25 mouse cellular contexts compared by ENCODE assay signal in the genomic region with DNA sequence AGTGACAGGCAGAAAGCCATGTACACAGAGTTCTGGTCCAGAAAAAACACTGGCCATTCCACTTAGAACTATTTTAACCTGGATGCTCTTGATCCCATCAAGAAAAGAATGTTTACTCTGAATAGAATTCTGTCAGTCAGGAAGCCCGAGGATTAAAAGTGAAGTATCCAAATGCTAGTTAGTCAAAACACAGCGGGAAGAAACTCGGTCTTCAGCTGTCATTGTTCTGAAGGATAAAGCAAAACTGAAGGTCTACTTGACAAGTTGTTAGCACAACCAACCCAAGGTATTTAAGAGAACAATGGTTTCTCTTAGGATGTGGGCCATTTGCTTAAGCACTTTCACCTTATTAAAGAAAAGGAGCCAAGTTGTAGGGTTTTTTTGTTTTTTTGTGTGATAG.
A peak's percentile ranks its signal among the peaks of the same experiment; 100 is the strongest.
DNase-seq lines count a peak whose midpoint lies in the region; ATAC-seq and TF ChIP-seq lines count a peak whose summit lies in the region.
"Had no signal": no experiment of that assay in that cellular context is flagged by ENCODE, and none has a peak within 500 bp of the region (broad histone marks: within the 10 kb centered on the region; RNA-seq: fewer than 3 reads in every experiment).

No protein-coding gene starts in this region.

- H3K4me3 ChIP-seq in heart, embryonic 15.5 days = no peak overlapping the region
- H3K4me3 ChIP-seq in ES-Bruce4 (ENCODE audit: low read depth, low read length) = no peak overlapping the region
- H3K4me3 ChIP-seq: forebrain, embryonic 12.5 days; forebrain, embryonic 15.5 days; hindbrain, embryonic 12.5 days; hindbrain, embryonic 15.5 days had no signal

- no peak overlapping the region for H3K9ac ChIP-seq in heart, embryonic 15.5 days
- H3K9ac ChIP-seq in ES-Bruce4 (ENCODE audit: low read depth, poor library complexity, severe bottlenecking) = no peak overlapping the region
- H3K9ac ChIP-seq: embryonic facial prominence, embryonic 13.5 days; forebrain, embryonic 12.5 days; forebrain, embryonic 15.5 days; hindbrain, embryonic 12.5 days; hindbrain, embryonic 15.5 days had no signal

- no peak for TF ChIP-seq CTCF in ES-Bruce4 (IDR thresholded peaks at IDR 0.05; ENCODE audit: low read depth, low read length)

- 36% methylated on average over 3 of the region's 3 CpGs for WGBS in heart, embryonic 15.5 days

- H3K4me2 ChIP-seq in heart, embryonic 15.5 days = no peak overlapping the region

- no peak for TF ChIP-seq POLR2A in ES-Bruce4 (IDR thresholded peaks at IDR 0.05; ENCODE audit: insufficient read depth, low read length)

- no peak for TF ChIP-seq EP300 in ES-Bruce4 (IDR thresholded peaks at IDR 0.05; ENCODE audit: insufficient read depth, low read depth, low read length)

- DNase-seq in heart, adult 18-20 months = no peak
- DNase-seq in ES-CJ7 (ENCODE audit: low read depth, low spot score) (peak; percentile 73), R1 (ENCODE audit: low read depth, low spot score) (peak; percentile 95)
- no peak for DNase-seq in thymus, postnatal 25 days
- no peak for DNase-seq in lung, postnatal 14 days
- DNase-seq in thymus, postnatal 14 days = no peak
- DNase-seq: adrenal gland, adult 2 months; adrenal gland, postnatal 25 days; cerebellum, adult 11-12 months; cerebellum, adult 8-10 months; cerebellum, postnatal 10 days; cerebellum, postnatal 36 days; embryo, embryonic 11 days; gastrocnemius, postnatal 10 days; heart, adult 11 months; heart, postnatal 14 days had no signal

- no peaks in the 10 kb centered on the region for H3K36me3 ChIP-seq in heart, embryonic 15.5 days
- H3K36me3 ChIP-seq in ES-Bruce4 (ENCODE audit: control insufficient read depth, insufficient read depth, low read length, poor library complexity, severe bottlenecking) = no peaks in the 10 kb centered on the region
- H3K36me3 ChIP-seq: embryonic facial prominence, embryonic 10.5 days; embryonic facial prominence, embryonic 13.5 days; forebrain, embryonic 12.5 days; forebrain, embryonic 15.5 days; hindbrain, embryonic 12.5 days; hindbrain, embryonic 15.5 days had no signal

- no peak for ATAC-seq in heart, embryonic 15.5 days (replicated peaks; ENCODE audit: insufficient number of reproducible peaks, insufficient read depth, low FRiP score, low read depth)
- ATAC-seq: intestine, postnatal 0 days had no signal

- H3K27me3 ChIP-seq in heart, embryonic 15.5 days = no peaks in the 10 kb centered on the region
- no peaks in the 10 kb centered on the region for H3K27me3 ChIP-seq in ES-Bruce4 (ENCODE audit: control insufficient read depth, insufficient read depth, low read length, poor library complexity, severe bottlenecking)
- H3K27me3 ChIP-seq: embryonic facial prominence, embryonic 13.5 days; forebrain, embryonic 12.5 days; forebrain, embryonic 15.5 days; hindbrain, embryonic 12.5 days; hindbrain, embryonic 15.5 days had no signal

- peak overlapping the region; percentile 55; the same call in 1 of the 2 replicates for H3K27ac ChIP-seq in heart, embryonic 15.5 days
- H3K27ac ChIP-seq in ES-Bruce4 (ENCODE audit: insufficient read depth, low read length) = peak overlapping the region; percentile 75
- H3K27ac ChIP-seq: embryonic facial prominence, embryonic 10.5 days; embryonic facial prominence, embryonic 13.5 days; forebrain, embryonic 12.5 days; forebrain, embryonic 15.5 days; hindbrain, embryonic 12.5 days; hindbrain, embryonic 15.5 days had no signal

- H3K9me3 ChIP-seq in heart, embryonic 15.5 days (replicated peaks) = no peaks in the 10 kb centered on the region
- H3K9me3 ChIP-seq in ES-Bruce4 (replicated peaks; ENCODE audit: control insufficient read depth, insufficient read depth, low read length, poor library complexity, severe bottlenecking) = no peaks in the 10 kb centered on the region
- H3K9me3 ChIP-seq: embryonic facial prominence, embryonic 10.5 days; embryonic facial prominence, embryonic 13.5 days; forebrain, embryonic 12.5 days; forebrain, embryonic 15.5 days; hindbrain, embryonic 12.5 days; hindbrain, embryonic 15.5 days had no signal

- peaks cover 21% of the 10 kb centered on the region for H3K4me1 ChIP-seq in heart, embryonic 15.5 days (replicated peaks)
- peaks cover 2% of the 10 kb centered on the region for H3K4me1 ChIP-seq in ES-Bruce4 (ENCODE audit: control insufficient read depth, insufficient read depth, low read length)

Comparison
In these comparisons a context has a peak if more than half of its experiments do, and no peak if none do; other contexts are left out.
1. DNase-seq: peak in ES-CJ7 (single experiment) and R1 (single experiment); none in heart, adult 18-20 months (0 of 2), thymus, postnatal 25 days (single experiment), lung, postnatal 14 days (single experiment) and thymus, postnatal 14 days (single experiment).